Mouse (Mus musculus) adrenal gland, postnatal 10 days (tissue): ENCODE results near the gene Ypel3. TPM values are rescaled to one million over a fixed set of nuclear protein-coding genes. Genes with fewer than 3 reads are reported as not detected.

Experiments
- DNase-seq: peaks from one replicate; pipeline ENCODE4 v3.0.0; 2021; ENCODE audit warnings: mixed read lengths
- total RNA-seq, 2 experiments: library from RNA; stranded (reverse); gene quantifications; 2 replicates each; pipeline ENCODE4 v1.2.3; 2021

Gene Ypel3
- total RNA-seq, 2 experiments from 2014 or later: 140 to 147 TPM

DNA sequence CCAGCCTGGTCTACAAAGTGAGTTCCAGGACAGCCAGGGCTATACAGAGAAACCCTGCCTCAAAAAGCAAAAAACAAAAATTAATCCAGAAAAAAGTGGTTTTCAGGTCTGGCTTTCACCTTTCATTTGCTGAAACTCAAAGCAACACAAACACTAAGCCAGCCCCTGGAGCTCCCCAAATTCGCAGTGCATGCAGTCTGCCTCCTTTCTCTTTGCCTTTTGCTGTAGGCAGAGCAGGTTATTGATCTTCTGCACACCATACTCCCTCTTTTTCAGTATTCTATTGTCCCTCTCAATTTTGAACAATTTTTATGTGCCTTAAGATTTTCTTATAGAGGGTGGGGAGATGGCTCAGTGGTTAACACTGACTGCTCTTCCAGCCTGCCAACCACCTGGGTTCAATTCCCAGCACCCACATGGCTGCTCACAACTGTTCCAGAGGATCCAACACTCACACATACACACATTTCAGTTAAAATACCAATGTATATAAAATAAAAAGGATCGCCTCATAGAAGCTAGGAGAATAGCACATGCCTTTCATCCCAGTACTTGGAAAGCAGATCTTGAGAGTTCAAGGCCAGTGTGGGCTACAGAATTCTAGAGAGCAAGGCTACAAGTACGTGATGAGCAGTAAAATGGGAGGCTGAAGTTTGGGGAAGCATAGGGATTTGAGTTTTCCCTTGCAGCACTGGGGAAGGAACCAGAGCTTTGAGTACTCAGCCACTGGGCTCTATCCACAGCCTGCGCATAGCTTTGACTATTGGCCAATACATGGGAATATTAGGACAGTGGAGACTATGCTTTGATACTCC is 16.9 kb downstream of the Ypel3 start:
- no peak for DNase-seq

DNA sequence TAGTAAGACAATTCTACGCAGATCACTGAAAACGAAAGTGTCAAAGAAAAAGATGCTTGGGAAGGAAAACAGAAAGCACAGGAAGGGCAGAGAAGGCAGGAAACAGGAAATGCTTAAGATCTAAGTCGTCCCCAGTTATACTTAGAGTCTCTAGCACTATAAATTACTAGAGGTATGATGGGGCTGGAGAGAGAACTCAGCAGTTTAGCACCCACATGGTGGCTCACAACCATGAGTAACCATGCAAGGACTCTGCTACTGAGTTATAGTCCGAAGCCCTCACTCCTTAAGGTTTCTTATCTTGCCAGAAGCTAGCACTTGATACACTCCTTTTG is 17.5 kb downstream of the Ypel3 start:
- no peak for DNase-seq

DNA sequence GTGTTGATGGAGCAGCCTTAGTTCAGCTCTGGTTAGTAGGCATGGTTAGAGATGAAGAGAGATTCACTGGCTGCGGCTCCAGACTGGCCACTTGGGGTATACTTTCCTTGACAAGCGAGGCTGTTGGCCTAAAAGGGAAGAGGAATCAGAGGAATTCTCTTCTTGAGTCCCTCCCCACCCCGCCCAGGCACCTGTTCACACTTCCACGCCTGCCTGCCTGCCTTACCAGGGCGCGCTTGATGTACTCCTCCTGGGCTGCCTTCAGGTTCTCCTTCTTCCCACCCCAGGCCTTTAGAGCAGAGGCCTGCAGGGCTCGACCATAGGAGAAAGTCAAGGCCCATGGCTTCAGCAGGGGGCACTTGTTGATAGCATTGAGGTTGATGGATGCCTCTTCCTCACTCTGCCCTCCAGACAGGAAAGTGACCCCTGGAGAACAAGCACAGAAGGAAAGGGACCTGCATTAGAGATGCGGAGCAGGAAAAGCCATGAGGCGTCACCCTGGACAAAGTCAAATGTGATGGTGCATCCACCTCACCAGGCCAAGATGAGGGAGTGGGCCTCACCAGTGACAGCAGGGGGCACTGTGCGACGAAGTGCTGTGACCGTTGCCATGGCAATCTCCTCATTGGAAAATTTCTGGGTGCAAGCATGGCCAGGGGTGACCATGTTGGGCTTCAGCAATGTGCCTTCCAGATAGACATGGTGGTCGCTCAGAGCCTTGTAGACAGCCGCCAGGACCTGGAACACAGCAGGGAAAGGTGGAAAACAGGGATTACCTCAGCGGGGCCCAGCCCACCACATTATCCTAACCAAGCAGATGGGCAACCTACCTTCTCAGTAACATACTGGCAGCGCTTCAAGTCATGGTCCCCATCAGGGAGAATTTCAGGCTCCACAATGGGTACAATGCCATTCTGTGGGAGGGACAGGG is 18.9 kb downstream of the Ypel3 start:
- no peak for DNase-seq

DNA sequence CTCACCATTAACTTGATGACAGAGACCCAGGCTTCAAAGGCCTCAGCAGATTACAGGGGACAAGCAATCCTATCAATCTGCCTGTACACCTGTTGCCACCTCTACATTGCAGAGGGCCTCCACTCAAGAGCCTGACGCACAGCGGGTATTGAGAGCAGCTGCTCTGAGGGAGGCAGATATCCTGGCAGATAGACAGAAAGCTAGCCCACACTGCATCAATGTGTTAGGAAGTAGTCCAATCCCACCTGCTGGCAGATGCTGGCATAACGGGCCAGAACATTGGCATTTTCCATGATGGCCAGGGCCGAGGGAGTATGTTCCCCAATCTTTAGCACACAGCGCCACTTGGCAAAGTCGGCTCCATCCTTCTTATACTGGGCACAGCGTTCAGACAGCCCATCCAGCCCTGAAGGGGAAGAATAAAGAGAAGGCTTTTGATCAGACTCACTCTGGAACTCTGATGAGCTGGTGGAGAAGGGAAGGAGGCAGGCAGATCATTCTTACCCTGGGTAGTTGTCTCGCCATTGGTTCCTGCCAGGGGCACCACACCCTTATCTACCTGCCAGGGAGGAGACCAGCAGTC is 19.7 kb downstream of the Ypel3 start:
- DNase-seq: no peak

DNA sequence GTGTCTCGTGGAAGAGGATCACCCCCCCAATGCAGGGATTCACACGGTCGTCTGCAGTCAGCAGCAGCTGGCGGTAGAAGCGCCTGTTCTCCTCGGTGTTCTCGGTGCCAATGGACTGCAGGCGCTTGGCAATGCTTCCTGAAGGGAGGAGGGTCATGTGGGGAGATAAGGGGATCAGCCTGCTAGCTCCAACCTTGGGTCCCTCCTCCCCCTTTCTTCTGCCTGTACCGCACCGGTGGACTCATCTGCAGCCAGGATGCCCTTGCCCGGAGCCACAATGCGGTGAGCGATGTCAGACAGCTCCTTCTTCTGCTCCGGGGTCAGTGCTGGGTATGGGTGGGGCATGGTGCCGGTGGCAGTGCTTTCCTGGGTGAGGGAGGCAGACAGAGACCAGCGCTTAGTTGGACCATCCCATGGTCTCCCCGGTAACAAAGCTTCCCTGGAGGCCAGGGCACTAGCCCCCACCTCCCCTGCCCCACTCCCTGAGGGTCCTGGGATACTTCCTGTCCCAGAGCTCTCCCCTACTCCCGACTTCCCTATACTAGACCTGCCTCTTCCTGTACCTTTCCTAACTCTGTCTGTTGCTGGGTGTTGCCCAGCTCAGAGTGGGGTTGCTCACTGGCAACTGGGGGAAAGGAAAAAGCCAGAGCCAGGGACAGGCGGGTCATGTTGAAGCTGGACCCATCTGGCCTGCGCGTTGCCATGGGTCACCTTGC is 20.8 kb downstream of the Ypel3 start, which contains the start of gene Fam57b:
Gene Fam57b (plus strand): TSS at position 258 of the 716 bp plus-strand sequence.
- DNase-seq: peak; percentile 75

DNA sequence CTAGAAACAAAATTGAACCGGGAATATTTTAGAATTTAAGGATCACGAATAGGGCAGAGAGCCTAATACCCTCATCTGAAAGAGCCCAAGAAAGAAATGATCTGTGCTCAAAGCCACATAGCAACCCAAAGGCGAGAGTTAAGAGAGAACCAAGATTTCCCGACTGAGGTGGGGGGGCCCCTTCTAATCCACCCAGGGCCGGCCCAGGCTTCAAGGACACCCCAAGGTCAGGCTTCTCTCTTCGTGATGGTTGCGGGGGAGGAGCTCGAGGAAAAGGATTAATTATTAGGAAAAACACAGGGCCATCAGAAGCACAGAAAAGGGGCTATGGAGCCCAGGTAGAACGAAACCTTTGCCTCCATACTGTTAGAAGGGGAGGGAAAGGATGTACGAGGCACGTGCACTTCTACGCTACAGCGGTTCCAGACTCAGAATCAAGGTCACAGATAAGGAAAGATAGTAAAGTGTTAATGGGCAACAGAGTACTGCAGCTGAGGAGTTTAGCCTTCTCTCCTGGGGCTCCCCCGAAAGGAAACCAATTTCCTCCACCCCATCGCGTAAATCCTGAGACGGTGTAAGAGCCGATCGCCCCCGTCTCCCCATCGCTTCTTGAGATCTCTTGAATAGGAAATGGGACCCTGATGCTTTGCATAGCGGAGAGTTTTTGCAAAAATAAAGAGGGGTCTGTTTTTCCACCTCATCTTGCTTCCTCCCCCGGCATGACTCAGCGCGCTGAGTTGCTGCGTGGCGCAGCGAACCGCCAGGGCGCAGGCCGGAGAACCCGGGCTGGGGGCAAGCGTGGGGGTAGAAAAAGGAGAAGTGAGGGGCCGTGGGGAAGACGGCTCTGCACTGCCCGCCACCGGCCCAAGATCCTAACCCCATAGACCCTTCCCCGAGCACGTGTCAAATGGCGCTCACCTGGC is 21.6 kb downstream of the Ypel3 start:
- peak; percentile 71 for DNase-seq

DNA sequence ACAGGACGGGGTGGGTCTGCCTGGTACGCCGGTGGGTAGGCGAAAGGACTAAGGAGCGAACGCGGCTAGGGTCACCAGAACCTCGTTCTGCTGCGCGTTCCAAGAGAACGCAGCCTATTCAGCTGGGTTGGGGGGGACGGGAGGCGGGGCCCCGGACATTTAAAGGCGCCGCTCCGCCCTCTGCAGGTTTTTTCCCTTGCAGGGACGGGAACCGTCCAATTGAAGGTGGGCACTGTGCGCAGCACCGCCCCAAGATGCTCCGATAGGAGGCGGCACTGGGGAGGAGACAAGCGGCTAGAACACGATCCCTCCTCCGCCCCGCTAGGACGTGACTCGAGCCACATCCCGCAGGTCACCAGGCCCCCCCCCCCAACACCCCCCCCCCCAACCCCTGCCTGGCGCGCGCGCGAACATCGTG is 22.3 kb downstream of the Ypel3 start:
- DNase-seq: peak; percentile 98

DNA sequence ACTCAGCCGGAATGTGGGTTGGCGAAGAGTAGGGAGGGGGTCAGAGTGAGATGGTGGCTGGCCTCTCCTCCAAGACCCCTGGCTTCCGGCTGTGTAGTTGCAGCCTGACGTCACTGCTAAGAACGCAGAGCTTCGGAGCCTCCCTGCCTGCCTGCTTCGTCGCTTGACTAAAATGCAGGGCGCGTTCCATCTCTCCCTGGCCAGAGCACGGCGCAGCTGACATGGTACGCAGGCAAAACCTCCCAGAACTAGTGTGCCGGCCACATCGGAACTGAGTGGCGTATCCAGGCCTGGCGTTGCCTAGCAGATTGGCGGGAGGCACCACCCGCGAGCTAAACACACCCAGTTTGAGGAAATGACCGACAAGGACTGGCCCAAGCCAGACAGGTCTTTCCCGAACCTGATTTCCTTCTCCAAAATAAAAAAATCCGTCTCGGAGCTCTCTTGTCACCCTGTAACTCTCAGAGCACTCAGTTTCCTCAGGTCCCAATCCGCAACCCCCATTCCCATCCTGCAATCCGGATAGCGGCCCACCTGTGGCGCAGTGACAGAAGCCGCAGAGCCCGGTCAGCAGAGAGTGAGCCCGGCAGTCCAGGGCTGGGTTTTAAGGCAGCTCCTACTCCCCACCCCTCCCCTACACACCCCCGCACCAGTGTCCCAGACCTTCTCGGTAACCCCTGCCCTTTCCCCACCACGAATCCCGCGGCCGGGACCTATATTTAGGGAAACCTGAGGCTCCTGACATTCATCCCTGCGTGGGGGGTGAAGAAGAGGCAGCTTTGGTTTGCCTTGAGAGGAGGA is 22.9 kb downstream of the Ypel3 start:
- DNase-seq: peak; percentile 59

DNA sequence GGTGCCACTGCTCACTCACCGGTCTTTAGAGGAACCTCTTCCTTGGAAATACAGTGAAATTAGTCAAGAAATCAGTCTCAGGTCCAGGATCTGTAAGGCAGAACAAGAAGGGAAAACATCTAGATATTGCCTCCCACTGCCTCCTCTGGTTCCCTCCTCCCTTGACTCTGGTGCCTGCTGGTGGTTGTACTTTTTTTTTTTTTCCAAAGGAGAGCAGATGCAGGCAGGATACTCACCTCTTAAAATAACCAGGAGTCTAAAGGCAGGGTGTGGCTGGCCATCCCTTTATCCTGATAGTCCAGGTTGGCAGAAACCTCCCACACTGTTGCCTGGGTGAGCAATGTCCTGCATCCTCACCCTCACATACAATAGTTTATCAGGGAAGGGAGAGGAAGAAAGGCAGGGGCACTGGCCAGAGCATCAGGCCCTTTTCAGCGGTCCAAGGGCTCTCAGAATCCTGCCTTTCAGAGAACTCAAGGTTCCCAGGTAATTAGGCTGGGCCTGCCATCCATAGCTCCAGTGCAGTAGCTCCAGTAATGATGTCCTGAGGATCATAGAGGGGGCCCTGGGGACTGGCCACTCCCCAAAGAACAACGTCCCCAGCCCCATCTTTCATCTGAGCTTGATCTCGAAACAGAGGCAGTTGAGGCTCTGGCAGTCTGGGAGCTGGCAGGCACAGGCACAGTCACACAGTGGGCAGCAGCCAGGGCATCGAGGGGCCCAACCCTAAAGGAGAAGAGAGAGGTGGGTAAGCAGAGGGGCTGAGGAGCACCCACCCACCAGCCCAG is 23.7 kb downstream of the Ypel3 start:
- no peak for DNase-seq

DNA sequence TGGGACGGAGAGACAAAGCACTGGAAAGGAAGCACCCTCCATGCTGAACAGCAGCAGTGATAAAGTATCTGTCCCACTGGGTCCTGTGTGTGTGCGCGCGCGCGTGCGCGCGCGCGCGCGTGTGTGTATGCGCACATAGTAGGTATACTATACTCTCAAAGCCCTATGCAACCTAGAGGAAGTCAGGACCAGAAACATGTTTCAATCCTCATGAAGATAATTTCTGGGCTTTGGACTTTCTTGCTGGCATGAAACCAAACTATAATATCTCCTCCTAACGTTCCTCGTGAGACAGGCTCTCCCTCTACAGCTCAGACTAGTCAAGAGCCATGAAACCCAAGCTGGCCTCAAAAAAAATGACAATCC is 24.3 kb downstream of the Ypel3 start:
- no peak for DNase-seq

DNA sequence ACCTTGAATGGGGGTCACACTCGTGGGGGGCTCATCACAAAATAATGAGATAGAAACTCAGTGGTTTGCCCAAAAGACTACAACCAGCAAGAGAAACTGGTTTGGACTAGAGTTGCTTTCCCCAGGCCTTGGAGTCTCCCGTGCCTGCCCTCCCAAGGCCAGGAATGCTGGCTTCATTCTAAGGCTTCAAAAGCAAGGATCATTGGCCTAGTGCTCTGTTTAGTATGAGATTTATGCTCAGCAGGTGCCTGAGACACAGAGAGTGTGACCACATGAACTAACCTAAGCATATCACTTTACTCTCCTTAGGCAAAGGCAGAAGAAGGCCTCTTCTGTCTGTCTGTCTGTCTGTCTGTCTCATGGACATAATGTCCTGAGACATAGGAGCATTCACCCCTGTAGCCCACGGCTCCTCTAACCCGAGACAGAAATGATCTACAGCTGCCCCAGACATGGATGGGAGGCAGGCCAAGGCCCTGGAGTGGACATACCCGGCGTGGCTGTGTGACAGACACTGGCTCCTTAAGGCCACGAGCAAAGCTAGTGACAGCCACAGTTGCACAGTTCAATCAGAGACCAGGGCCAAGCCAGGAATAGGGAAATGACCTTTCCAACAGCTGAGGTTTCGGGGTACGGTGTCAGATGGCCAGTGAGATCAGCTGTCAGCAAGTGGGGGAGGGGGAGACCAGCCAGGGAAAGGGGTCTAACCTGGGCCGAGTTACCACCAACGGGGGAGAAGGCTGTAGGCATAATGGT is 25.6 kb downstream of the Ypel3 start:
- peak; percentile 59 for DNase-seq

DNA sequence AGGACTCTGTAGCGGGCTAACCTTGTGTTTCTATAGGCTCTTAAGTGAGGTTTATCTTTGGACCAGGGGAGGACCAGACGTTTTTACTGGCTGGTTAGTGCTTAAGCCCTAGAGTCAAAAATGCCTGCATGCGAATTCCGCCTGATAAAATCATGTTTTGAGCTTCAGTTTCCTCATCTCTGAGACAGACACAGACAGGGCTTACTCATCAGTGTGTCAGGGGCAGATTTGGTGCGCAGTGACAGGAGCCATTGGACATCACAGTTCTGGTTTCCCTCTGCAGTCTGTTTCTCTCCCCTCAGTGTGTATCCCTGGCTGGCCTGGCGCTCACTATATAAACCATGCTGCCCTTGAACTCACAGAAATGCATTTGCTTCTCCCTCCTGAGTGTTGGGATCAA is 26.4 kb downstream of the Ypel3 start:
- DNase-seq: no peak

DNA sequence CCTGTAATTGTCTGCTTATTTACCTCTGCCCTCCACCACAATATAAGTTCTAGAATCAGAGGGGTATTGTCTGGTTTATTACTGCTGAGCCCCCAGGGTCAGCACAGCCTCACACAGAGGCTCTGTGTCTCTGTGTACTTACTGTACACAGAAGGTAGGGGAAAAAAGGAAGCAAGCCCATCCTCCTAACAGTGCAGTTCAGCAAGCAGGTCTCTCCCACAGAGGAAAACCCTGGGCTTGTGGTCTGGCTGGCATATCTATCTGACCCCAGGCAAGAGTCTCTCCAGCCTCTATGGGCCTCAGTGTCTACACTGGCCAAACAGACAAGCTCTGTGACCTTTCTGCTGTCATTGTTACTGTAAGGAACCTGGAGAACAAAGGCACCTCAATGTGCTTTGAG is 27.0 kb downstream of the Ypel3 start:
- no peak for DNase-seq

DNA sequence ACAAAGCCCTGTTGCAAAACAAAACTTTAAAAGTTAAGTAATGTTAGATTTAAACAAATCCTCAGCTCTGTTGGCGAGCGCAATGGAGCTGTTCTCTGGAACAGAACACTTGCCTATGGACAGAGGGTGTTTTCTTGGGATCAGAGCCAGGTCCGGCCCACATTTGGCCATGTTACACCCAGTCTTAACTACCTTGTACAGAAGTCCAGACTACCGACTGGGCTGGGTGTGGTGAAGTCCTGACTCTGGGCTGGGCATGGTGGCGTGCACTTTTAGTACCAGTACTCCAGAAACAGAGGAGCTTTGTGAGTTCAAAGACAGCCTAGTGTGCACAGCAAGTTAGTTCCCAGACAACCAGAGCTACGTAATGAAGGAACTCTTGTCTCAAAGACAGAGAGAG is 30.2 kb downstream of the Ypel3 start:
- DNase-seq: peak; percentile 73

DNA sequence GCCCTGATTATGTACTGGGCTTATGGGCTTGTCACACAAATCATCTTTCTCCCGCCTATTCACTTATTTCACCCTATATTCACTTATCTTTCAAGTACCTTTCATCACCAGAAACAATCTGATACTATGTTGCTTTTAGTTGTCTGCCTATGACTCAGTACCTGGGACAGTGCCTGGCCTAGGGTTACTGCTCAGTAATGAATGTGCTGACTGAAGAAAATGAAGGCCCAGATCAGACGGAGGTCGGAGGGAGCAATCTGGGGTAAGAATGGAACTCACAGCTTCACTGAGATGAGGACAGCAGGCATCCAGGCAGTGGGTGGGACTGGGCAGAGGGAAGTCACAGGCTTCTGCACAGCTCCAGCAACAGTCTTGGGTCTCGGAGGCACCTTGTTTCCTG is 30.6 kb downstream of the Ypel3 start:
- DNase-seq: no peak

DNA sequence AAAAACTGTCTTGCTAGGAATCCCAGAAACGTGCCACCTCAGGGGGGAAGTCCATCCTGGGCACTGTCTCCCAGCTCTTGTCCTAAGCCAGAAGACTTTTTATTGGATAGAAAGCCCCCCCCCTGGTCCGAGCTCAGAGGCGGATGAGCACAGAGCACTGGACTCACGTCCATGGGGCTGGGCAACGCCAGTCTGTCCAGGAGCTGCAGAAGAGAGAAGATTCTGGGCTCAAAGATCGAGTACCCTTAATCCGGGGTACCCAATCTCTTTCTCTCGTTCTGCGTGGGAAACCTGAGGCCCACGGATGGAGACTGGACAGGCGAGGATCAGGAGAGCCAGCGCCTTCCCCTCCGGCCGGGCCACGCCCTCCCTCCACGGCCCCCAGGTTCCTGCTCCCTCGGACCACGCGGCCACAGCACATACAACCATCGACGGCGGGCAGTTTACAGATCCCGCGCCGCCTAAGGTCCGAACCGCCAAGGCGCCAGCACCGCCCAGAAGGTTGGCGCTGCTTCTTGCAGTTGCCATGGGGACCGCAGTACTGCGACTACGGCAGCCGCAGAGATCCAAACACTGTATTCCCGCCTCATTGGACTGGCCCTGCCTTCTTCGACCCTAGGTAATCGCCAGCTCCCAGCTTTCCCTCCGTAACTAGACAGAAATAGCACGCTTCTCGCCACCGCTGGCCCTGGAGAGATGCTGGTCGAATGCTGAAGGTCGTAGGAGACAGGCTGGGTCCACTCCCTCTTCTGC is 32.1 kb downstream of the Ypel3 start:
- peak; percentile 94 for DNase-seq

DNA sequence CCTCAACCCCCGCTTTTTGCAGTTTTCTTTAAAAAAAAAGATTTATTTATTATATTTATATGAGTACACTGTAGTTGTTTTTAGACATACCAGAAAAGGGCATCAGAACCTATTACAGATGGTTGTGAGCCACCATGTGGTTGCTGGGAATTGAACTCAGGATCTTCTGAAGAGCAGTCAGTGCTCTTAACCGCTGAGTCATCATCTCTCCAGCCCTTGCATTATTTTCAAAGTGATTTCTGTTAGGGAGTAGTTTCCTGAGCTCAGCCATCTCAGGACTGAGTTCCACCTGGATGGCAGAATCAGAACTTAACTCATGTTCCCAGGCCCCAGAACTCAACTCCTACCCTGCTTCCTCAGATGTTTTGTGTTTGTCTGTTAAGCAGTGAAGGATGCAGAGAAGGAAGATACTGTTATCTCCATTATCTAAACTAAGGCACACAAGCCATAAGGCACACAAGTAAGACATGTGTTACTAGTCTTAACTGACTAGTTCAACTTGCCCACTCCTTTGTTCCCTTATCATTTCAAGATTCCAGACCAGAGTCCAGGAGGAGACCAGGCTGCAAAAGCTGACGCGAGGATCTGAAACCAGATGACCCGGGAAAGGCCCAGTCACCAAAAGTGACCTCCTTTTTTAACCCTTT is 33.1 kb downstream of the Ypel3 start:
- no peak for DNase-seq
